Mouse (Mus musculus): Measurements from ENCODE around the gene Hoxb5.

Gene Hoxb5

DNA sequence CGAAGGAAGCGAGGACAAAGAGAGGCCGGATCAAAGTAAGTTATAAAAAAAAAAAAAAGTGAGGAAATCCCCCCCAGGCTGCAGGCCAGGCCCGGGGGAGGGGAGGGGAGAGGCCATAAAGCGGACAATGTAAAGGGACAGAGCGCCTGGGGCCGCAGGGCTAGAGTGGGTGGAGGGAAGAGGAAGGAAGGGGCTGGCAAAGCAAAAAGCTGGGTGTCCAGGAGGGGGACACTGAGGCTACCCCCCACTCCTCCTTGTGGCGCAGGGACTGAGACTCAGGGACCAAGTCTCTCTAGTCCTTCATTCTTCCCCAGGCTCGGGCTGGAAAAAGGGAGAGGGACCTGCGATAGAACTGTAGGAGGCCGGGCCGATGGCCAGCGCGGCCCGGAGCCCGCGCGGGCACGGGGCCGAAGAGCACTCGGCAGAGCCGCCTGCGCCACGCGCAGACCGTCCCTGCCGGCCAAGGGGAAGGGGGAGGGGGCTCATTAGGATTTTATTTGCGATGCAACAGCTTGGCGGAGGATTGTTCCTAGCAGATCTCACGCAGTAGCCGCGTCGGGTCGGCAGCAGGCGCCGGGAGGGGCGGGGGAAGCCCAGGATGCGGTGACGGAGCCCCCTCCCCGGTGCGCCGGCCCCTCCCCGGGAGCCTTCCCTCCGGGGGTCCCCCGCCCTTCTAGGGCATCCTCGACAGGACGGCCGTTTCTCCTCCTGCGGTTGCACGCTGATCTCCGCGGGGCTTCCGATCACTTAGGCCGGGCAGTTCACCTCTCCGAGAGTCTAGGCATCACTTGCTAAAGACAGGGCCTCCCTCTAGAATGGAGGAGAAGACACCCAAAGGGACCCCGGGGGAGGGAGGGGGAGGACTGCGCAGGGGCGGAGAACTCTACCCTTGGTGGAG, 30.9 kb upstream of the Hoxb5 start:
- DNase-seq = peak in 1 of 2 experiments; percentile 75

DNA sequence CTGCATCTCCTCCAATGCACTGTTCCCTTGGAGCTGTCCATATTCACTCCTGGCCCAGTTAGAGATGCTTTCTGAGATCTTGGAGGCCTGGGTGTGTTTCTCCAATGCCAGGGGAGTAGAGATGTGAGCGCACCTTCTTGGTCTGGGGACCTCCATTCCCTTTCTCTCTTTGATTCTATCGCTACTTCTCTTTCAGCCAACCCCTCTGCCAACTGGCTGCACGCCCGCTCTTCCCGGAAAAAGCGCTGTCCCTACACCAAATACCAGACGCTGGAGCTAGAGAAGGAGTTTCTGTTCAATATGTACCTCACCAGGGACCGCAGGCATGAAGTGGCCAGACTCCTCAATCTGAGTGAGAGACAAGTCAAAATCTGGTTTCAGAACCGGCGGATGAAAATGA, 28.7 kb upstream of the Hoxb5 start:
- DNase-seq = no peak

DNA sequence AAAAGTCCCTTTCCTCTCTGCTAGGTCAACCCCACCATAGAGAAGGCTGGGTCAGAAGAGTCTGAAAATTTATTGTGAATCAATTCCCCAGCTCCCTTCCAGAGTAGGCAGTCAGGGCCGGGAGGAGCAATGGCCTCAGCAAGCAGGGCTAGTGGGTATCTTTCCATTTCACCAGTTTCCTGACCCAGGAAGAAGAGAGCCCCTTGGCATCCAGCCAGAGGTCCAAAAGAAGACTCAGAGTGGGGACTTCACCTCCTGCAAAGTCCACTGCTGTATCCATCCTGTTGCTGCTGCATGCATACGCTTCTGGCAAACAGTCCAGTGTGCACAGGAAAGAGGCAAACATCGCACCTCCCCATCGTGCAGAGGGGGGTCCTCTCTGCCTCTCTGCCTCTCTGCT, 27.2 kb upstream of the Hoxb5 start:
- peak; percentile 79 to 82 for DNase-seq

DNA sequence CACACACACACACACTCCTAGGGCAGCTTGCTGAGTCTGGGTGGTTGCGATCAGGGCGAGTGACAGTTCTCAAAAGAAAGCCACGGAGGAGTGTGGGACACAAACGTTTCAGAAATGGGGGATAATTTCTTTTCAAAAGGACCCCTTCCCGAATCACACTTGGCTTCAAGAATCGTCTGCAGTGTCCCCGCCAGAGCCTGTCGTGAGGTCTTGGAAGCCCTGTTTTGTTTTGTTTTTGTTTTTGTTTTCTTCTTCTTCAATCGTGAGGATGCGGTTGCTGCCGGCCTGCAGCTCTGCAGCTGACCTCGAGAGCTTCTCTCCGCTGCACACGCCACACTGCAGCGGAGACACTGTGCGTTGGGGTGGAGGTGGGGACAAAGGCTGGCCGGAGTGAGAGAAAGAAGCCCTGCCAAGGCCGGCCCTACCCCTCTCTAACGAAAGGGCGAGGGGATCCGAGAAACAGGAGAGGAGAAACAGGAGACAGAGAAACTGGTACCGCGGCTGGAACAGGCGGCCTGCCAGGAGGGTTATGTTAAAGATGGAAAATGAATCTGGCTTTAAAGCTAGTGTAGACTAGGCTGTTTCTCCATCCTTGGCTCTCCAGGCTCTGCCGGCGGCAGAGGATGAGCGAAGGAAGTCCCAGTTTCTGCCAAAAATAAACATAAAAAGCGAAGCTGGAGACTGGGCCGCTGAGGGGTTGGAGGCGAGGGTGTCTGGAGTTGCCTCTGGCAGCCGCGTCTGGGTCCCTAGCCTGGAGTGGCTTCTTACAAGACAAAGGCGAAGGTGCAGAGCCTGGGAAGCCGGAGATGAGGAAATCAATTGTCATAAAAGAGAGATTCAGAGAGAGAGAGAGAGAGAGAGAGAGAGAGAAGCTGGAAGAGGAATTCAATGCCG, 25.7 kb upstream of the Hoxb5 start:
- DNase-seq = peak in 1 of 2 experiments; percentile 63

DNA sequence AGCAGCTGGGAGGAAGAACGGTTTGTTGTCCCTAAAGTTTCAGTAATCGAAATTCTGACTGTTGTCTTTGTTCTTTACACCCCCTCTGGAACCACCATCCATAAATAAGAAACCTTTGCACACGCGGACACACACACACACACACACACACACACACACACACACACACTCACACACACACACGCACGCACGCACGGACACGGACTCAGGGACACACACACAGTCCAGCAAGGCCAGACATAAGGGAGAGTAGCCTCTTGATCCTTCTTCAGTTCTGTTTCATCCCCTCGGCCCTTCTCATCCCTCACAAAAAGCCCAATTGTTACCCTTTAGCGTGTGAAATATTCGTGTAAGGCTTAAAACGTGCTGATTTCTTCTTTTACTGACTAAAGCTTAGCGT, 24.8 kb upstream of the Hoxb5 start:
- no peak for DNase-seq

DNA sequence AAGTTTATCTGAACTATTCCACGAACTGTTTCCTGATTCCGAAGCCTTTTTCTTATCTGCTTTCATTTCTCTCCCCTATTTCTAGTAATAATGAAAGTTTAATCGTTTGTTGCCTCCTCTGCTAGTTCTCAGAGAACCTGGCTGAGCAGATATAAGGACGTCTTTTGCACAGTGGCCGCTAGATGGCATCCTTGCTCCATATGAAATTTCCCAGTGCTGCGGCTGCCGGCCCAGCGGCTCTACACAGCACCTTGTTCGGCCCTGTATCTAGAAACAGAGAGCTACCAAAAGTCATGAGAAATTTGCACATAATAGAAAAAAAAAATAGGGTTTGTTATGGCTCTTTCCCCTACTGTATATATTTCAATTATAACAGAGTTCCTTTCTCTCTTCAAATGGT, 24.4 kb upstream of the Hoxb5 start:
- peak; percentile 91 to 92 for DNase-seq

DNA sequence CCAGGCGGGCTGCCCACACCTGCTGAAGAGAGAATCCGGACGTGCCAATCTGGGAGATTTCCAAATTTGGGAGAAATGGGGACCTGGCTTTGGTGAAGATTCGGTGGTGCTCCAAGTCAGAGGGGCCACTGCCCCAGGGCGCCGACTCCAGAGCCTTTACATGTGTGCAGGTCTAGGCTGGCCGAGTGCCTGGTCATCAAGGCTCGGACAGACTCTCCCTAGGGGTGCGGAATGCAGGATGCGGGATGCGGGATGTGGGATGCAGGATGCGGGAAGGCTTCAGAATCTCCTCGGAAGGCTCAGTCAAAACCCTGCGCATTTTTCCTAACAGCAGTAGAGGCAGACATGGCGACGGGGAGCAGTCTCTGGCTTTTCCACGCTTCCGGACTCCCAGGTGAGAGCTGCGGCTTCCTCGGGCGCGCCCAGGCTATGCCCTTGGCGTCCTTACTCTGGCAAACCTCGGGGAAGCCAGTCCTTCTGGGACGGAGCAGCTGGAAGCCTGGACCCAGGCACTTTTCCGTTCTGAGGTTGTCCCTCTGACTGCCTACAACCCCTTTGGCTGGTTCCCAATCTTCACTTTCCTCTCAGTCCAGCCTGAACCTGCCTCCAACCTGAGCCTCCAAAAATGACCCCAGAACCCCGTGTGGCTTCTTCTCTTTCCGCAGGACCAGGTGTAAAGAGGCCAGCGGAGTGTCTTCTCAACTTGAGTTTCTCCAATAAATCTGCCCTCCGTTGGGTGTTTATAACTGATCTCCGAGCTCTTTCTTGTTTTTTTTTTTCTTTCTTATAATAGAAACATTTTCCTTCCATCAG, 23.5 kb upstream of the Hoxb5 start:
- DNase-seq = peak; percentile 64 to 77

DNA sequence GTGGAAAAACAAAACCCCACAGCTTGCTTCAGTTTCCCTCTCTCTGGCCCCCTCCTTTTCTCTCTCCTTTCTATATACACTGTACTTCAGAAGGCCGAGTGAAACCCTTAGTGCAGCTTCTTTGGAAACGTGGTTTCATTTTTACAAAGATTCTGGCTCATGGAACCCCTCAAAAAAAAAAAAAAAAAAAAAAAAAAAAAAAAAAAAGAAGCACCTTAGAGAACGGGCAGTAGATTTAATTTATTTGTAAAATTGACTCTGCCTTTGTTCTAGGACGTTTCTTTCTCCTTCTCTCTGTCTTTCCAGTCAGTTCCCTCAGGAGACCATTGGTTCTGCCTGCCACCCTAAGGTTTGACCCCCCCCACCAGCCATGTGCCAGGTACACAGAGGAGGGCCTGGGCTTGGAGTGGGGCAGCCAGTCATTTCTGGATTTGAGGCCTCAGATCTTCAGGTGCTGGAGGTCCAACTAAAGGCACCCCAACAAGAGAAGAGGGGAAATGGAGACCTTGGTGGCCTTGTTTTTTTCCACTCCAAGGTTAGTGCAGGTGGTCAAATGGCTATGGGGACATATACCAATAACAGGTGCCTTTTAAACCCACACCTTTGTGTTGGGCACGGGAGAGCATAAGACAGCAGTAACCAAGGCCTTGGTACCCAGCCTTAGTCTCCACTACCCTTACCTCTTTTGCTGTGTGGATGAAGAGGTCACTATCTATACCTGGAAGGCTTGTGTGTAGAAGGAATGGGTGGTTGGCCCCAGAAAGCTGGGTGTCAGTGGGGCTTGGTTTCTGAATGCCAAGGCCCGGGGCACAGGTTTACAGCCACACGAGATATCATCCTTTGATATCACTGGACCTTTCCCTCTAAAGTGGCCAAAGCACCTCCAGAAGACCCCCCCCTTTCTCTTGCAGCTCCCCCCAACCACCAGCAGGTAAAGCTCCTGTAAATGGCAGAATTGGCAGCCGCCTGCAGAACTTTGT, 22.4 kb upstream of the Hoxb5 start:
- peak; percentile 71 to 87 for DNase-seq

DNA sequence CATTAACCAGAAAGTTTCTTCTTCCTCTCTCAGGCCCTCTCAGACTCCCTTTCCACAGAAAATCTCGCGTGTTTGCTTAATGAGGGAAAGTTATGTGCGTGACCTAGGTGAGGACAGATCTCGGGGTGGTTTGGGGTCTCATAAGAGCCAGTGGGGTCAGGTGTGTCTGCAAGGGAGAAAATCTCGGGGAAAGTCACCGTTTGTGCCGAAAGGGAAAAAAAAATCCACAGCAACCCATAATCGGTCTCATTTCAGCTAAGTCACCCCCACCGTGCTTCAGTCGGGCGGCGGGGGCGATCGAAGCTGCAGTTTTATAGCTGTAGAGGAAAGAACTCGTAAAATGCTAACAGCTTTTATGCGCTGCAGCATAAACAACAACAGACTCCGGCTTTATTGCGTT, 21.7 kb upstream of the Hoxb5 start:
- DNase-seq = peak; percentile 38 to 67

DNA sequence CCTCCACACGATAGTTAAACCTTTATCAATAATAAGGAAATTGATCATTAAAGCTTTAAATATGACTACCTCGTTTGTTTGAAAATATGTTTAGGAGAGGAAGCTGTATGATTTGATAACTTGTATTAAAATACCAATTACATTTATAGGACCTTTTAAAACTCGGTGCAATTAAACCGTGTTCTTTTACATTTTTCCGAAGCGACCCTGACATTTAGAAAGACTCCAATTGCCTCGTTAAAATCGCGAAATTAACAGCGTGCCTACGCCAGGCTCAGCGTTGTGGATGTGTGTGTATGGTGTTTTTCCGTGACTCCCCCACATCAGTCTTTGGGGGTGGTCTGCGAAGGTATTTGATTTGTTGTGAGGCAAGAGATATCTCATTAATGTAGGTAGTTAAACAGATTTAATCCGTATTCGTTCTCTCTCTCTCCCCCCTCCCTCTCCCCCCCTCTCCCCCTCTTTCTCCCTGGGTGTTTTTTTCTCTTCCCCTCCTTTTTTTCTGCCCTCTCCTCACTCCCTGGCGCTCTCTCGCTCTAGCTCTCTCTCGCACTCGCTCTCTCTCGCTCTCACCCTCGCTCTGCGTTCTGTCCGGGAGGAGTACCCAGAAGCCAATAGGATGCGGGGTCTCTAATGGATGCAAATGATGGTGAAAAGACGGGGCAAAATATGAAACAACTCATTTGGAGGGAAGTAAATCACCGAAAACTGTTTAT, 21.1 kb upstream of the Hoxb5 start, which contains the start of gene Hoxb8:
Gene Hoxb8 (plus strand): TSS at position 51 of the 716 bp plus-strand sequence.
- DNase-seq = peak; percentile 55 to 79

DNA sequence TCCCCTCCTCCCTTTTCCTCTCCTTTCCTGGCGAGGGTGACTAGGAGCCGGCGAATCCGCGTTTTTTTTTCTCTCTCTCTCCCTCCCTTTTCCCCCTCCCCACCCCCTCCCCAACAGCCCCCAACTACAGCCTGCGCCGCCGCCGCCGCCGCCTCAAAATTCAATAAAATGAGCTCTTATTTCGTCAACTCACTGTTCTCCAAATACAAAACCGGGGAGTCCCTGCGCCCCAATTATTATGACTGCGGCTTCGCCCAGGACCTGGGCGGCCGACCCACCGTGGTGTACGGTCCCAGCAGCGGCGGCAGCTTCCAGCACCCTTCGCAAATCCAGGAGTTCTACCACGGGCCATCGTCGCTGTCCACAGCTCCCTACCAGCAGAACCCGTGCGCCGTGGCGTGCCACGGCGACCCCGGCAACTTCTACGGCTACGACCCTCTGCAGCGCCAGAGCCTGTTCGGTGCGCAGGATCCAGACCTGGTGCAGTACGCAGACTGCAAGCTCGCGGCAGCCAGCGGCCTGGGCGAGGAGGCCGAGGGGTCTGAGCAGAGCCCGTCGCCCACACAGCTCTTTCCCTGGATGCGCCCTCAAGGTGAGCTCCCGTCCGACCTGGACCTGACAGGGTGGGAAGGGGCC, 20.2 kb upstream of the Hoxb5 start:
- DNase-seq = peak; percentile 27 to 74

DNA sequence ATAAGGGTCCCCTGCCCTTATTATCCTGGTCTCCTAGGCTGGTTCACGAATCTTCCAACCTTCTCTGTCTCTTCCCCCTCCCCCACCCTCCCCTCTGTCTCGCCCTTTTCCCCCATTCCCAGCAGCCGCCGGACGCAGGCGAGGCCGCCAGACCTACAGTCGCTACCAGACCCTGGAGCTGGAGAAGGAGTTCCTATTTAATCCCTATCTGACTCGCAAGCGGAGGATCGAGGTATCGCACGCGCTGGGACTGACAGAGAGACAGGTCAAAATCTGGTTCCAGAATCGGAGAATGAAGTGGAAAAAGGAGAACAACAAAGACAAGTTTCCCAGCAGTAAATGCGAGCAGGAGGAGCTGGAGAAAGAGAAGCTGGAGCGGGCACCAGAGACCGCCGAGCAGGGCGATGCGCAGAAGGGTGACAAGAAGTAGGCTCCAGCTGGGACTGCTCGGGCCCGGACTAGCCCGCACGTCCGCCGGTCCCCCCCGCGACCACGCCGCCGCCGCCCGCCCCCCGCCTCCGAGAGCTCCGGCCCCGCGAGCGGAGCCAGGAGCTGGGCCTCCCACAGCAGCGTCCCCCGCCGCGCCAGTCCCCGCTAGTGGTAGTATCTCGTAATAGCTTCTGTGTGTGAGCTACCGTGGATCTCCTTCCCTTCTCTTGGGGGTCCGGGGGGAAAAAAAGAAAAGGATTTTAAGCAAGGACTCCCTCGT, 18.9 kb upstream of the Hoxb5 start:
- peak; percentile 67 to 79 for DNase-seq

DNA sequence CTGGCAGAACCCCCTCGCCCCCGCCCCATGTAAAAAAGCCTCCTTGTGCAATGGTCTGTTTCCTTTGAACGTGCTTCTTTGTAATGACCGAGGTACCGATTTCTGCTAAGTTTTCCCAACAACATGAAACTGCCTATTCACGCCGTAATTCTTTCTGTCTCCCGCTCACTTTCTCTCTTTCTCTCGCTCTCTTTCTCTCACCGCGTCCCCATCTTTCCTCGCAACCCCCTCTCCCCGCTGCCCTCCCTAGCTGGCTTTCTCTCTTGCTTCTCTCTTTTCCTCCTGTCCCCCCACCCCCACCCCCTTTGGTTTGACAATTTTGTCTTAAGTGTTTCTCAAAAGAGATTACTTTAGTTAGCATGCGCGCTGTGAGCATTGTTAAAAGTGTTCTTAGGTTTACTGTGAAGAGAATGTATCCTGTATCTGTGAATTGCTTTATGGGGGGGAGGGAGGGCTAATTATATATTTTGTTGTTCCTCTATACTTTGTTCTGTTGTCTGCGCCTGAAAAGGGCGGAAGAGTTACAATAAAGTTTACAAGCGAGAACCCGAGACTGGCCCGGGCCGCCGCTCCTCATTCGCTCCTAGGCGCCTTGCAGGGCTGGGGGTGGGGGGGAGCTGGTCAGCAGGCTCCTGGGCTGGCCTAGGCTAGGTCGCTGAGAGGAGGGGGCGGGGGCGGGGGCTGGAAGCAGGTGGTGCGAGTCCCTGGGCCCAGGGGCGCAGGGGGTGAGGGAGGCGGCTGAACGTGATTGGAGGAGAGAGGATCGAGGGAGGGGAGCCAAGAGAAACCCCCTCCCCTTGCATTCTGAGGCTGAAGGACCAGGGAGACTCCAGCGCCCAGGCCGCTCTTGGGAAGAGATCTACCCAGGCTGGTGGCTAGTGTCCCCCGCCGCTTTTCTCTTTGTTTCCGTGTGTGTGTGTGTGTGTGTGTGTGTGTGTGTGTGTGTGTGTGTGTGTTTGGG, 18.1 kb upstream of the Hoxb5 start:
- DNase-seq = peak; percentile 80 to 93

DNA sequence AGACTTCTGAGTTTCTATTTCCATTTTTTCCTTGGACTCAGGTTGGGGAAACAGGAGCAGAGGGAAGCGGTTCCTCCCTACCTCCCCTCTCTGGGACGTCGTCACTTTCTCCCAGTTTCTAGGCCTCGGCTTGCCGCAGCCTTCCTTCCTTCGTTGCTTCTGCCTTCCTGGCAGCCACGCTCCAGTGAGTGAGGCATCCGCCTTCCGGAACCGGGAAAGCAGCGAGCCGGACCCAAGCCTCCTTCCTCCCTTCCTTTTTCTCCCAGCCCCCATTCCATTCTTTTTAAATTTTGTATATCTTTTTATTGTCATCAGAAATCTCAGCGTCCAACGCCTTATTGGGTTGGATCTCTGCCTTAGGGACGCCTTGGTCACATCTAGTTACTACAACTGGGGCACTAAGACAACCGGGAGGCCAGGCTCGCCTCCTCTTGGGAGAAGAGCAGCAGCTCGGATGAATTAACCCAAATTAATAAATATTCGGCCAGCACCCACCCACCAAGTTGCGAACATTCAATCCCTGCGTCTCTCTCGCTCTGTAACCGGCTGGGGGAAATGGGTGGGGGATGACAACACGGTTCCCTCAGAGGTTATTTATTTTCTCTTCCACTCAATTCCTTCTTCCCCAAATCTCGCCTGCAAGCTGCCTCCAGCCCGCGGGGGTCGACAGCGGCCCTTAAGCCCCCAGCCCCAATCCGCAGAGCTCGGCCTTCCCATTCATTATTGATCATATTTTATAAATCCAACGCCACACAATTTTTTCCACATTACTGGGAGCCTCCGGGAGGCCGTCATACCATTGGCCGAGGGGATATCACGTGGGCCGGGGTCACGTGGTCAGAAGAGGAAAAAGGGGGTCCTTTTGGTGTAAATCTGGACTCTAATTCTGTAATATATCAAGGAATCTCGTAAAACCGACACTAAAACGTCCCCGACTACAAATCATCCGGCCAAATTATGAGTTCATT, 17.1 kb upstream of the Hoxb5 start, which contains the start of gene Hoxb7:
Gene Hoxb7 (plus strand): TSS at position 853 of the 968 bp plus-strand sequence.
- peak; percentile 93 to 95 for DNase-seq

DNA sequence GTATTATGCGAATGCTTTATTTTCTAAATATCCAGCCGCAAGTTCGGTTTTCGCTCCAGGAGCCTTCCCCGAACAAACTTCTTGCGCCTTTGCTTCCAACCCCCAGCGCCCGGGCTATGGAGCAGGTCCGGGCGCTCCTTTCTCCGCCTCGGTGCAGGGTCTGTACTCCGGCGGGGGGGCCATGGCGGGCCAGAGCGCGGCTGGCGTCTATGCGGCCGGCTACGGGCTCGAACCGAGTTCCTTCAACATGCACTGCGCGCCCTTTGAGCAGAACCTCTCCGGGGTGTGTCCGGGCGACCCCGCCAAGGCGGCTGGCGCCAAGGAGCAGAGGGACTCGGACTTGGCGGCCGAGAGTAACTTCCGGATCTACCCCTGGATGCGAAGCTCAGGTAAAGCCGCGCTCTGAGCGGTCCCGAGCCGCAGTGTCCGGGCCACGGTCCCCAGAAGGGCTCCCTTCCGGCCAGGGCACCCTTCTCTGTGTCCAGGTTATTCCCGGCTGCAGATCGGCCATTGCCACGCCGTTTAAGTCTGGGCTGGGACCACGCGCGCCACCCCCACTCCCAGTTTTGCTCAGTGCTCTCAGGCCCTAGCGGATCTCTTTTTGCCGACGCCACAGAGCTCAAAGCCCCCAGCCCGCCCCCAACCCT, 16.3 kb upstream of the Hoxb5 start:
- peak; percentile 70 to 86 for DNase-seq

DNA sequence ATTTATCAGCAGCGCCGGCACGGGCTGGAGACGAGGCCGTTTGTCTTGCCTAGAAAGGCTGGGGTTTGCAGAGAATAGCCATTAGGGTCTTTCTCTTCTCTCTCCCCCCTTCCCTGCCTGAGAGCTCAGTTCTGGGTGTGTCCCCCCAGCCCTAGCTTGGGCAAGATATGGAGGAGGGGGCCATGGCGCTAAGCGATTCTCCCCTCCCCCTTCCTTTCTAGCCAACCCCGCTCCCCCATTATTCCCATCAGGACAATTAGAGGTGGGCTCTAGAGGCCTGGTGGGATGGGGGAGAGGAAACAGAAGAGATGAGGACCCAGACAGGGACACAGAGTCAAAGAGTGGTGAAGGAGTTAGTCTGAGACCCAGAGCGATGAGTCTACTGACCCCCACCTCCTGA, 15.7 kb upstream of the Hoxb5 start:
- DNase-seq = no peak
